Mouse (Mus musculus): ENCODE measurements at regions not wholly inside any gene's neighbourhood (a gene's known extent, or its start where the extent isn't known, plus 50 kb on each side); places are given as distances from the start of the nearest gene placed in this dataset.

GRCm38 (mm10) chr15:91928511-91928910 lies 90.4 kb downstream of the Smgc start:
- no peak for TF ChIP-seq CTCF (IDR thresholded peaks at IDR 0.05; ENCODE audit: borderline replicate concordance, control insufficient read depth, extremely low read depth, insufficient read depth, low read length, poor library complexity)
- no peak for TF ChIP-seq POLR2A (IDR thresholded peaks at IDR 0.05; ENCODE audit: control insufficient read depth, extremely low read depth, insufficient read depth, low read length, poor library complexity)
